Mouse (Mus musculus) C2C12 (cell line): ENCODE results near the gene Faim. TPM values are rescaled to one million over a fixed set of nuclear protein-coding genes. Genes with fewer than 3 reads are reported as not detected.

Experiments used
- H3K27me3 ChIP-seq: one replicate; pipeline ENCODE4 v1.6.1; 2011; ENCODE audit not compliant: control insufficient read depth, insufficient read depth, insufficient read length
- H3K36me3 ChIP-seq: one replicate; pipeline ENCODE4 v1.6.1; 2011; ENCODE audit not compliant: control insufficient read depth, insufficient read depth
- H3K4me3 ChIP-seq: one replicate; pipeline ENCODE4 v1.5.1; 2011; ENCODE audit warnings: mild to moderate bottlenecking, control low read depth; ENCODE audit not compliant: poor library complexity, insufficient read depth, severe bottlenecking
- H3K79me2 ChIP-seq: one replicate; pipeline ENCODE4 v1.6.1; 2011; ENCODE audit not compliant: control insufficient read depth, insufficient read depth
- H3K79me3 ChIP-seq: one replicate; pipeline ENCODE4 v1.6.1; 2011; ENCODE audit warnings: low read depth, control low read depth
- H3ac ChIP-seq: one replicate; pipeline ENCODE3; 2011; ENCODE audit warnings: low read depth; ENCODE audit not compliant: control insufficient read depth, insufficient read length
- CEBPB ChIP-seq: IDR thresholded peaks from one replicate; pipeline ENCODE4 v1.6.1; 2011; ENCODE audit warnings: low read depth, mild to moderate bottlenecking, control low read depth, moderate library complexity
- CTCF ChIP-seq: IDR thresholded peaks from one replicate; pipeline ENCODE4 v1.5.1; 2011; ENCODE audit not compliant: control insufficient read depth, insufficient read depth, insufficient read length
- FOSL1 ChIP-seq: IDR thresholded peaks from one replicate; pipeline ENCODE4 v1.8.0; 2011; ENCODE audit warnings: mild to moderate bottlenecking, low read length; ENCODE audit not compliant: poor library complexity, insufficient read depth, severe bottlenecking
- MAX ChIP-seq: IDR thresholded peaks from one replicate; pipeline ENCODE4 v1.6.1; 2011; ENCODE audit warnings: mild to moderate bottlenecking, control low read depth
- MYOD1 ChIP-seq: IDR thresholded peaks from one replicate; pipeline ENCODE4 v1.6.1; 2011; ENCODE audit warnings: low read depth; ENCODE audit not compliant: control insufficient read depth, insufficient read length
- MYOG ChIP-seq: IDR thresholded peaks from one replicate; pipeline ENCODE4 v1.6.1; 2011; ENCODE audit not compliant: control insufficient read depth, insufficient read length; ENCODE audit errors: extremely low read depth
- USF1 ChIP-seq: IDR thresholded peaks from one replicate; pipeline ENCODE4 v1.6.1; 2011; ENCODE audit warnings: low read depth, mild to moderate bottlenecking, control low read depth, moderate library complexity
- polyA plus RNA-seq: library from polyadenylated mRNA; unstranded; fragments of >200 nt; fragmentation: generic; extraction: Trizol; gene quantifications from one replicate; pipeline ENCODE4 v1.2.1, GENCODE M21; 2012; ENCODE audit warnings: missing spikeins

The Faim gene
- polyA plus RNA-seq, 1 experiment: 22.1 TPM

GRCm38 (mm10) chr9:98976520-98976919 is 9.7 kb upstream of the Faim start:
- peak; percentile 34 for TF ChIP-seq CEBPB
- TF ChIP-seq USF1: no peak
- no peak for TF ChIP-seq FOSL1
- TF ChIP-seq MYOG: no peak
- TF ChIP-seq CTCF: peak; percentile 37
- no peak for TF ChIP-seq MYOD1
- no peak for TF ChIP-seq MAX
- Histone ChIP-seq H3K36me3 (no peaks in the 10 kb centered on the region), H3ac (no peak overlapping the region), H3K27me3 (peaks cover 21% of the 10 kb centered on the region), H3K79me2 (no peaks in the 10 kb centered on the region), H3K4me3 (no peak overlapping the region), H3K79me3 (no peaks in the 10 kb centered on the region)

GRCm38 (mm10) chr9:98979431-98980416 is 6.4 kb upstream of the Faim start:
- no peak overlapping the region for H3ac ChIP-seq
- H3K4me3 ChIP-seq: peak overlapping the region; percentile 14
- no peaks in the 10 kb centered on the region for H3K79me3 ChIP-seq
- no peaks in the 10 kb centered on the region for H3K79me2 ChIP-seq
- TF ChIP-seq MAX (no peak), CTCF (peak; percentile 85)
- H3K27me3 ChIP-seq: no peaks in the 10 kb centered on the region
- H3K36me3 ChIP-seq: no peaks in the 10 kb centered on the region

DNA sequence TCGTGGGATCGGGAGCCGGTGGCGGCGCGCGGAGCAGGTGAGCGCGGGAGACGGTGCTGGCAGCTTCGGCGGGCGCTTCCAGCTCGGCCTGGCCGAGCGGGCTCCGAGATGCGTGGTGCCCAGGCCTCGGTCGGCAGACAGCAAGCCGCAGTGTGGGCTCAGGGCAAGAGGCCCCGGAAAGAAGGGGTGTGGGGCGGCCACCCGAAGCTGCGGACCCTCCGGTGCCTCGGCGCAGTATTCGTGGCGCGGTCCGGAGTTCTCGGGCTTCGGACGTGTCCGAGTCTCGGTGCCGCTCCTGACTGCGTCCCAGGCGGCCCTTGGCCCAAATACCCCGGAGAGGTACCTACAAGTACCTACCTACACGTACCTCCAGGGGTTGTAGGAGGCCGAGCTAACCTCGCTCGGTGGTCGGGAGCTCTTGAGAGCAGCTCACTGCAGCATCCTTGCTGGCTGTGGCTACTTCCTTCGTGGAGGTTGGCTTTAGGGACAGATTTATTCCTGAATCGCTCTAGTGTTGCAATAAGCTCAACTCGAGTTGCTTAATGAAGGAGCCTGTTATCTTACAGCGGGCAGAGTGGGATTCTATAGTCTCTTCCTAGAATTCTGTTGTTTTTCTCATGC is 413 bp downstream of the Faim start:
- Histone ChIP-seq H3K79me3 (peaks cover 4% of the 10 kb centered on the region), H3K27me3 (no peaks in the 10 kb centered on the region), H3K79me2 (peaks cover 23% of the 10 kb centered on the region), H3ac (peak overlapping the region; percentile 89), H3K4me3 (peak overlapping the region; percentile 57), H3K36me3 (no peaks in the 10 kb centered on the region)
- no peak for TF ChIP-seq CTCF
- TF ChIP-seq FOSL1: no peak
- no peak for TF ChIP-seq MYOD1
- peak; percentile 55 for TF ChIP-seq CEBPB
- no peak for TF ChIP-seq MAX
- no peak for TF ChIP-seq USF1

DNA sequence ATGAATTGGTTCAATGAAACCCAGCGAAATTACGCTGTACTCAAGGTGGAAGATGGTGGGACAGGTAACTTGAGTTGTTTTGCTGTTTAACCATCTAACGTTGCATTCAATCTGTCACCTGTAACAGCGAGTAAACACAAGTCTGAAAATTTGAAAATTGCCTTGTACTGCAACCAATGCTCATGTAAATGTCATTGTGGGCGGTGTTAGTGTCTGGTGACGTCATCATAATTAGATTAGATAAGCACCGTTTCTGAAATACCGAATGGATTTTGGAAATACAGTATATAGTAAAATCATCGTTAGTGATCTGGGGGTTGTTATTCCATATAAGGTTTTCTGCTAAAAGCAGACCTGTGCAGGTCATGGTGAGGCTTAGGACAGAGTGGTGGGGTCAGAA is 958 bp downstream of the Faim start:
- Histone ChIP-seq H3K27me3 (no peaks in the 10 kb centered on the region), H3K4me3 (peak overlapping the region; percentile 57), H3K79me3 (peaks cover 4% of the 10 kb centered on the region), H3ac (no peak overlapping the region), H3K79me2 (peaks cover 23% of the 10 kb centered on the region), H3K36me3 (no peaks in the 10 kb centered on the region)
- TF ChIP-seq CTCF (no peak), MYOD1 (no peak), FOSL1 (no peak), CEBPB (no peak), MYOG (no peak), USF1 (no peak), MAX (no peak)

GRCm38 (mm10) chr9:98994103-98994502 is 7.9 kb downstream of the Faim start:
- no peak overlapping the region for H3ac ChIP-seq
- TF ChIP-seq MAX (no peak), MYOG (no peak), FOSL1 (no peak), CTCF (no peak), CEBPB (no peak), MYOD1 (no peak), USF1 (no peak)
- H3K36me3 ChIP-seq: peaks cover 15% of the 10 kb centered on the region
- H3K27me3 ChIP-seq: no peaks in the 10 kb centered on the region
- H3K79me3 ChIP-seq: no peaks in the 10 kb centered on the region
- H3K79me2 ChIP-seq: no peaks in the 10 kb centered on the region
- H3K4me3 ChIP-seq: no peak overlapping the region
